Mouse (Mus musculus) liver, postnatal 0 days (tissue): ENCODE measurements around the gene Sirt7.

Experiments
- CTCF ChIP-seq: sonication (generic); IDR thresholded peaks from 2 replicates; pipeline ENCODE4 v1.5.1; 2016; ENCODE audit warnings: antibody characterized with exemption, low read depth
- EP300 ChIP-seq: IDR thresholded peaks from 2 replicates; pipeline ENCODE4 v1.6.1; 2016; ENCODE audit warnings: antibody characterized with exemption, low read depth, mild to moderate bottlenecking

GRCm38 (mm10) chr11:120573585-120574277, 51.3 kb downstream of the Sirt7 start:
- TF ChIP-seq EP300, result no peak
- TF ChIP-seq CTCF, result no peak
